Comparison of ENCODE assay signal across 9 mouse cellular contexts in genomic region chr11:54861471-54862420, GRCm38 (mm10). TPM values are rescaled to one million over a fixed set of nuclear protein-coding genes. Genes with fewer than 3 reads are reported as not detected.
DNase-seq lines count a peak whose midpoint lies in the region; ATAC-seq lines count a peak whose summit lies in the region.
"Had no signal": no experiment of that assay in that cellular context is flagged by ENCODE, and none has a peak within 500 bp of the region (broad histone marks: within the 10 kb centered on the region; RNA-seq: fewer than 3 reads in every experiment).

No protein-coding gene starts in this region.

- no peaks in the 10 kb centered on the region for H3K36me3 ChIP-seq in erythroblast, embryonic 14.5 days (ENCODE audit: control insufficient read depth)
- H3K36me3 ChIP-seq in neural tube, embryonic 12.5 days: no peaks in the 10 kb centered on the region
- H3K36me3 ChIP-seq in limb, embryonic 15.5 days: no peaks in the 10 kb centered on the region

- H3K9ac ChIP-seq in neural tube, embryonic 12.5 days: no peak overlapping the region
- H3K9ac ChIP-seq in limb, embryonic 15.5 days: no peak overlapping the region

- no peak overlapping the region for H3K27ac ChIP-seq in neural tube, embryonic 12.5 days
- H3K27ac ChIP-seq in limb, embryonic 15.5 days: no peak overlapping the region

- WGBS in neural tube, embryonic 12.5 days: 92% methylated on average over 5 of the region's 5 CpGs
- 81% methylated on average over 5 of the region's 5 CpGs for WGBS in limb, embryonic 15.5 days

- no peak for DNase-seq in neural tube, embryonic 10.5 days (ENCODE audit: extremely low spot score, low spot score)
- no peak for DNase-seq in thymus, postnatal 0 days (ENCODE audit: low spot score)
- DNase-seq in ovary, adult 18-20 months (ENCODE audit: low spot score): no peak

- ATAC-seq in erythroblast, adult 5-6 weeks (replicated peaks; ENCODE audit: low FRiP score, poor library complexity, severe bottlenecking): no peak
- no peak for ATAC-seq in neural tube, embryonic 12.5 days (ENCODE audit: low FRiP score, low read depth)
- ATAC-seq in limb, embryonic 15.5 days (ENCODE audit: insufficient number of reproducible peaks, low FRiP score, low TSS enrichment, low read depth): no peak
- ATAC-seq in megakaryocyte-erythroid progenitor cell, adult 5-6 weeks (replicated peaks; ENCODE audit: low FRiP score, low TSS enrichment, poor library complexity, severe bottlenecking): no peak

- H3K4me2 ChIP-seq in neural tube, embryonic 12.5 days (replicated peaks): peak overlapping the region; percentile 88; the same call in 1 of the 2 replicates
- peak overlapping the region; percentile 52 for H3K4me2 ChIP-seq in limb, embryonic 15.5 days

- no peaks in the 10 kb centered on the region for H3K9me3 ChIP-seq in erythroblast, embryonic 14.5 days (ENCODE audit: control insufficient read depth, low read length)
- no peaks in the 10 kb centered on the region for H3K9me3 ChIP-seq in neural tube, embryonic 12.5 days
- no peaks in the 10 kb centered on the region for H3K9me3 ChIP-seq in limb, embryonic 15.5 days

- peak overlapping the region; percentile 73 for H3K4me3 ChIP-seq in erythroblast, embryonic 14.5 days (replicated peaks)
- no peak overlapping the region for H3K4me3 ChIP-seq in neural tube, embryonic 12.5 days
- H3K4me3 ChIP-seq in limb, embryonic 15.5 days: no peak overlapping the region

- peaks cover 49% of the 10 kb centered on the region for H3K4me1 ChIP-seq in erythroblast, embryonic 14.5 days (ENCODE audit: control insufficient read depth)
- peaks cover 5% of the 10 kb centered on the region; the same call in 1 of the 2 replicates for H3K4me1 ChIP-seq in neural tube, embryonic 12.5 days
- H3K4me1 ChIP-seq in limb, embryonic 15.5 days: peaks cover 6% of the 10 kb centered on the region

- H3K27me3 ChIP-seq in erythroblast, embryonic 14.5 days (ENCODE audit: control insufficient read depth): no peaks in the 10 kb centered on the region
- no peaks in the 10 kb centered on the region for H3K27me3 ChIP-seq in neural tube, embryonic 12.5 days (replicated peaks)
- H3K27me3 ChIP-seq in limb, embryonic 15.5 days: no peaks in the 10 kb centered on the region

RNA-seq across cellular contexts. Expression of gene Lyrm7, which starts 1.0 kb away (rescaled TPM):
- polyA plus RNA-seq in erythroblast, embryonic 14.5 days (2012): not detected in 2 replicates
- total RNA-seq in erythroblast, adult 5-6 weeks (2015; ENCODE audit: low replicate concordance): 1.9 and 5.0 TPM in 2 replicates
- total RNA-seq in erythroblast, adult 5-6 weeks (2017; ENCODE audit: low replicate concordance): 1.3 and 5.7 TPM in 2 replicates
- polyA plus RNA-seq in neural tube, embryonic 12.5 days (2016; fragmentation: Nextera tagmentation; extraction: Ambion mirVana): 7.4 and 8.7 TPM in 2 replicates
- 9.5 and 9.7 TPM in 2 replicates for polyA plus RNA-seq in limb, embryonic 15.5 days (2015; fragmentation: Nextera tagmentation; extraction: Ambion mirVana)
- polyA plus RNA-seq in thymus, postnatal 0 days (2015; fragmentation: Nextera tagmentation; extraction: Ambion mirVana): 18.5 and 23.7 TPM in 2 replicates
- total RNA-seq in megakaryocyte-erythroid progenitor cell, adult 5-6 weeks (2014; fragmentation: Nextera tagmentation): 6.1 and 11.0 TPM in 2 replicates
- 1.9 and 11.9 TPM in 2 replicates for total RNA-seq in megakaryocyte-erythroid progenitor cell, adult 5-6 weeks (2017)

RNA-seq across cellular contexts. Expression of gene Hint1, which starts 4.4 kb away (rescaled TPM):
- 113 and 143 TPM in 2 replicates for polyA plus RNA-seq in erythroblast, embryonic 14.5 days (2012)
- 97.0 and 122 TPM in 2 replicates for total RNA-seq in erythroblast, adult 5-6 weeks (2015; ENCODE audit: low replicate concordance)
- total RNA-seq in erythroblast, adult 5-6 weeks (2017; ENCODE audit: low replicate concordance): 67.1 and 108 TPM in 2 replicates
- 653 and 677 TPM in 2 replicates for polyA plus RNA-seq in neural tube, embryonic 12.5 days (2016; fragmentation: Nextera tagmentation; extraction: Ambion mirVana)
- 450 and 535 TPM in 2 replicates for polyA plus RNA-seq in limb, embryonic 15.5 days (2015; fragmentation: Nextera tagmentation; extraction: Ambion mirVana)
- 767 and 806 TPM in 2 replicates for polyA plus RNA-seq in thymus, postnatal 0 days (2015; fragmentation: Nextera tagmentation; extraction: Ambion mirVana)
- total RNA-seq in megakaryocyte-erythroid progenitor cell, adult 5-6 weeks (2014; fragmentation: Nextera tagmentation): 531 and 641 TPM in 2 replicates
- 368 and 454 TPM in 2 replicates for total RNA-seq in megakaryocyte-erythroid progenitor cell, adult 5-6 weeks (2017)

RNA-seq across cellular contexts. Expression of gene Gpx3, which starts 40.5 kb away (rescaled TPM):
- polyA plus RNA-seq in erythroblast, embryonic 14.5 days (2012): 0.79 and 0.86 TPM in 2 replicates
- total RNA-seq in erythroblast, adult 5-6 weeks (2015; ENCODE audit: low replicate concordance): 20.9 and 32.1 TPM in 2 replicates
- 0.84 and 1.8 TPM in 2 replicates for total RNA-seq in erythroblast, adult 5-6 weeks (2017; ENCODE audit: low replicate concordance)
- 76.7 and 80.3 TPM in 2 replicates for polyA plus RNA-seq in neural tube, embryonic 12.5 days (2016; fragmentation: Nextera tagmentation; extraction: Ambion mirVana)
- polyA plus RNA-seq in limb, embryonic 15.5 days (2015; fragmentation: Nextera tagmentation; extraction: Ambion mirVana): 379 and 418 TPM in 2 replicates
- polyA plus RNA-seq in thymus, postnatal 0 days (2015; fragmentation: Nextera tagmentation; extraction: Ambion mirVana): 17.0 and 20.4 TPM in 2 replicates
- 3.2 TPM in 1 of 2 replicates, not detected in the other for total RNA-seq in megakaryocyte-erythroid progenitor cell, adult 5-6 weeks (2014; fragmentation: Nextera tagmentation)
- total RNA-seq in megakaryocyte-erythroid progenitor cell, adult 5-6 weeks (2017): not detected in 2 replicates
- total RNA-seq: neutrophil, adult 5-6 weeks had no signal
